Mouse (Mus musculus) kidney, adult 2 months (tissue): Measurements from ENCODE around the gene Aspscr1.

Experiments
- CTCF ChIP-seq: fragments of 200-500 bp; conservative IDR thresholded peaks from 2 replicates; pipeline ENCODE4 v1.5.1; 2011; ENCODE audit warnings: low read depth, mild to moderate bottlenecking, control low read depth, low read length, moderate library complexity, mixed read lengths; ENCODE audit not compliant: insufficient read depth, insufficient read length
- POLR2A ChIP-seq: fragments of 200-500 bp; IDR thresholded peaks from one replicate; pipeline ENCODE4 v1.6.1; 2011; ENCODE audit warnings: low read depth, low read length, control low read depth

- TF ChIP-seq POLR2A (no peak), CTCF (no peak)
These were observed 42.9 kb upstream of the Aspscr1 start for GRCm38 (mm10) chr11:120629911-120630310.
